Mouse (Mus musculus): ENCODE data around the gene Bnip1.

GRCm38 (mm10) chr17:26813497-26813896 lies 32.6 kb downstream of the Bnip1 start:
- TF ChIP-seq CTCF (IDR thresholded peaks at IDR 0.05; ENCODE audit: low read depth, low read length) (no peak), POLR2A (IDR thresholded peaks at IDR 0.05; ENCODE audit: extremely low read depth, insufficient read depth, low read length) (no peak)
